Mouse (Mus musculus): ENCODE results near the gene Plac1. TPM values are rescaled to one million over a fixed set of nuclear protein-coding genes. Genes with fewer than 3 reads are reported as not detected.
A peak's percentile ranks its signal among the peaks of the same experiment; 100 is the strongest.

Plac1 gene
- polyA plus RNA-seq, 1 experiment from 2014 or later, result 1.8 TPM

DNA sequence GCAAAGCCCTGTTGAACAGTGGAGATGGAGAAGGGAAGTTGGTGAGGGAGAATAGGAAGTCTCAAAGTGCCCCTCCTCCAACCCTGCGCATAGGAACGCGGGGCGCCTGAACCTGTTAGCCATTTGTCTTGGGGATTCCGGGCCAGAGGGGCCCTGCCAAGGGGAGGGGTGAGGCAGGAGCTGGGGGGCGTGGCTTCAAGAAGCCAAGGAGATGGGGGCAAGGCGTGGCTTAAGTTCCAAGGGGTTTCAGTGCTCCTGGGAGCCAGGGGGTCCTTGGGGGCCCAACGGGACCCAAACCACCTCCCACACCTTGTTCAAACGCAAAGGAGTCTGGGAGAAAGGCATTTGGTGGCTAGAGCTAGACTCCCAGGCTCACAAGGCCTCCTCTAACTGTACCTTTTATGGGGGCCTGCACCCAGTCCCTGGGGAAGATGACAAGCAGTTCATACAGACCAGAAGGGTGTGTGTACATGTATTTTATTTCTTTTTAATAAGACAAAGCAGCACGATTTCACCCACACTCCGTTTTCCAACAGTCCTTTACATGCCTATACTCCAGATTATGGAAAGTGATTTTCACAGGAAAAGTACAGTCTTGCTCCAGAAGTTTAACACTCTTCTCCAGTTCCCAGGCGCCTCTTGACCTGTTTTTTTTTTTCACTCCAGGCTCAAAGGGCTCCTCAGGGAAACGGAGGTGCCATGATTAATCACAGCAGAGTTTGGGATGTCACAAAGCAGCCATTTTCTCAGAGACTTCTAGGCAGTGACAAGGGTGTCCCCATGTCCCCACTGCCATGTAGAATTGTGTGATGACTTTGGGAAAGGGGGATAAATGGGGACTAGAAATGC lies 187.0 kb downstream of the Plac1 start:
- 17% methylated on average over 13 of the region's 13 CpGs for WGBS
- H3K4me2 ChIP-seq (replicated peaks), result peak overlapping the region; percentile 36
- H3K36me3 ChIP-seq, result no peaks in the 10 kb centered on the region
- no peak for ATAC-seq (ENCODE audit: low FRiP score, low read depth)
- 0 out of 2 replicates have a peak overlapping the region, but pooled peaks have one; percentile 7 for H3K4me3 ChIP-seq
- H3K9ac ChIP-seq, result no peak overlapping the region
- no peaks in the 10 kb centered on the region for H3K9me3 ChIP-seq
- no peak overlapping the region for H3K27ac ChIP-seq
- H3K27me3 ChIP-seq (replicated peaks), result no peaks in the 10 kb centered on the region
- H3K4me1 ChIP-seq, result no peaks in the 10 kb centered on the region

DNA sequence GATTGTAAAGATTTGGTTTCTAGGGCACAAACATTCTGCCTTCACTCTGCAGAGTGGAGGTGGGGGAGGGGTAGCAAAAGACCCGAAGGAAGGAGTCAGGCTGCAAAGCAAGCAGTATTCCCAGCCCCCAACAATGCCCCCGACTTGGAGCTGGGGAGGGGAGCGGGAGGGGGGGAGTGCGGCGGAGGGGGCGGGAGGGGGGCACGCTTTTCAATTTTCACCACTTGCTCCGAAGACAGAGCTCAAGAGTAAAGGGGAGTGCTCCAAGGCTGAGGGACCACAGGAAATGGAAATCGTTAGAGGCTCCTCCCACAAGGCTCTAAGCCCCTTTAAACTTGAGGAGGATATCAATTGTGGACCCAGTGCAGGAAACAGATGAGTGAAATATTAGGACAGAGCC lies 189.6 kb downstream of the Plac1 start:
- Histone ChIP-seq H3K27me3 (replicated peaks) (no peaks in the 10 kb centered on the region), H3K9ac (no peak overlapping the region), H3K4me2 (replicated peaks) (peak overlapping the region; percentile 50), H3K9me3 (no peaks in the 10 kb centered on the region), H3K4me1 (no peaks in the 10 kb centered on the region), H3K4me3 (peak overlapping the region; percentile 9; the same call in 1 of the 2 replicates), H3K27ac (no peak overlapping the region), H3K36me3 (no peaks in the 10 kb centered on the region)
- no peak for ATAC-seq (ENCODE audit: low FRiP score, low read depth)
- 18% methylated on average over 9 of the region's 9 CpGs for WGBS

DNA sequence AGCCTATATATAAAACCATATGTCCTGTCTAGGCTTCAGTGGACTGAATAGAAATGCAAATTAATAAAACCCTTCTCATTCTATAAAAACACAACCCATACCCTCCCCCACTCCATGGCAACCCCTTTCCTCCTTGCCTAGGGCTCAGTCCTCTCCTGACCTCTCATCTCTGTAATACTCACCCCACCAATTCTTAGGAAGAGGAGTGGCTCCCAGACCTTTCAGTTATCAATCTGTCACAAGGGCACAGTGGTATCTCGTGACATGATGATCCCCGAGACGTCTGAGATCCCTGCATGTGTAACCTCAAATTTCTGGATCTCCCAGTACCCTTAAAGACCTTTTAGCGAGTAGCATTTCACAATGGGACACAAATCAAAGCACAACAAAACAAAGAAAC lies 190.7 kb downstream of the Plac1 start:
- no peaks in the 10 kb centered on the region for H3K9me3 ChIP-seq
- H3K9ac ChIP-seq, result no peak overlapping the region
- H3K4me1 ChIP-seq, result no peaks in the 10 kb centered on the region
- 32% methylated on average over 4 of the region's 4 CpGs for WGBS
- H3K36me3 ChIP-seq, result no peaks in the 10 kb centered on the region
- no peak overlapping the region for H3K4me2 ChIP-seq (replicated peaks)
- H3K27ac ChIP-seq, result no peak overlapping the region
- no peak for ATAC-seq (ENCODE audit: low FRiP score, low read depth)
- H3K27me3 ChIP-seq (replicated peaks), result no peaks in the 10 kb centered on the region
- H3K4me3 ChIP-seq, result no peak overlapping the region

DNA sequence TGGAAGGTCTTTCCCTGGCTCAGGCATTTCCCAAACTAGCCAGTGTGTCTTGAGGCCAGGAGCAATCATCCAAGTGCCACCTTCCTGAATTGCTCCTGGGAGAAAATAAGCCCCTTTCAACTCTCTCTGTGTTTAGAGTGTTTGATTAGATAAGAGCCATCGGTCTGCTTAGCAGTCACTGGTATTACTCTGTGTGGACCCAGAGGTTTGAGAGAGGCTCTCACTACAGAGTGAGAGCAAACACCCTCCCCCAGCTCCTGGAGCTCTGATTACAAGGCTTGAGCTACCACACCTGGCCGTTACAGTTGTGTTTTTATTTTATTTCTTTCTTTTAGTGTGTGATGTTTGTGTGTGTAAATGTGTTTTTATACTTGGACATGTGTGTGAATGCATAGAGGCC lies 193.0 kb downstream of the Plac1 start:
- no peak overlapping the region for H3K4me2 ChIP-seq (replicated peaks)
- H3K9me3 ChIP-seq, result no peaks in the 10 kb centered on the region
- no peaks in the 10 kb centered on the region for H3K36me3 ChIP-seq
- no peak overlapping the region for H3K9ac ChIP-seq
- no peak overlapping the region for H3K27ac ChIP-seq
- no peaks in the 10 kb centered on the region for H3K27me3 ChIP-seq (replicated peaks)
- no peak overlapping the region for H3K4me3 ChIP-seq
- ATAC-seq (ENCODE audit: low FRiP score, low read depth), result no peak
- no peaks in the 10 kb centered on the region for H3K4me1 ChIP-seq
- 52% methylated on average over 2 of the region's 2 CpGs for WGBS

DNA sequence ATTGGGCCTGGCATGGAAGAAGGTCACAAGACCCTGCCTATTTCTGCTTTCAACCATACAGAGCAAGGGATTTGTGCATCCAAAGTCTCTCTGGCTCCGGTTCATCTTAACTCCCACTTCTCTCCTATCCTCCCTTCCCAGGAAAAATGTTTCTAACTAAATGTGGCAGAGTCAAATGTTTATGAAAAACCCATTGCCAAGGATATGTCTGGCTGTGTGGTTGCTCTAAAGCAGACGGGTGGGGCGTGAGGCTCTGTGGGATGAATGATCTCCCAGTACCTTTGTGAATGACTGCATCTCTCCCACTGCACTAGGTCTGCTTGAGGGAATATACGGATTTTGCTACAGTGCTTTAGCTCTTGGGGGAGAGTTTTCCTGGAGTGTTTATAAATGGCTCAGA lies 193.9 kb downstream of the Plac1 start:
- H3K9me3 ChIP-seq, result no peaks in the 10 kb centered on the region
- H3K27ac ChIP-seq, result no peak overlapping the region
- H3K9ac ChIP-seq, result no peak overlapping the region
- H3K27me3 ChIP-seq (replicated peaks), result no peaks in the 10 kb centered on the region
- H3K4me3 ChIP-seq, result no peak overlapping the region
- H3K4me2 ChIP-seq (replicated peaks), result no peak overlapping the region
- H3K4me1 ChIP-seq, result no peaks in the 10 kb centered on the region
- no peaks in the 10 kb centered on the region for H3K36me3 ChIP-seq
- ATAC-seq (ENCODE audit: low FRiP score, low read depth), result no peak
- WGBS, result 75% methylated on average over 4 of the region's 4 CpGs

DNA sequence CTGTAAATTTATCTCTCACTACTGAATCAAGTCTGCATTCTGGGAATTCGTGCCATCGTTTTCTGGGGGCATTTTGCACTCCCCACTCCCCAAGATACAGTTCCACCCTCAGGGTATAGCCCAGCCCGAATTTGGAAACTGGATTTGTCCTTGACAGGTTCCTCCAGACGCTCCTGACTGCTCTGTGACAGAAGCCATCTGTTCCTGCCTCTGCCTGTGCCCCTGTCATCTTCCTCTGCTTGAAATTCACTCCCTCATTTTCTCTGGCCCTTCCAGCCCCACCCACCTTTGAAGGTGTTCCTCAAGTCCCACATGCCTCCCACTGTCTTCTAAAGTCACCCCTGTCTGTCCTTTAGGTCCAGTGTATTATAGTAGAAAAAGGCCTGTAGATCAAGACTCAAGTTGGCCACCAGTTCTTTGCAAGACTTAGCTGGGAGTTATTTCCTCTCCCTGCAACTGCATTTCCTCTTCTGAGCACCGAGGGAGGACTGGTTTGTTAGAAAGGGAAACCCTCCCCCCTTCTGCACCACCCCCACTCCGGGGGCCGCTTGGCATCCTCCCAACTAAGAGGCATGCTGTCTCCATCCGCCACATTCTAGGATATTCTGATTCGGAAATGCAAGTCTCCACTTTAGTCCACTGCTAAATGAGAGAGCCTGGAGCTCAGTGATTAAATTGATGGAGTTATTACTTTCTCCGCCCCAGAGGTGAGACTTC lies 194.6 kb downstream of the Plac1 start:
- Histone ChIP-seq H3K27me3 (replicated peaks) (no peaks in the 10 kb centered on the region), H3K36me3 (no peaks in the 10 kb centered on the region), H3K27ac (no peak overlapping the region), H3K4me3 (no peak overlapping the region), H3K4me2 (replicated peaks) (no peak overlapping the region), H3K9me3 (no peaks in the 10 kb centered on the region), H3K9ac (no peak overlapping the region), H3K4me1 (no peaks in the 10 kb centered on the region)
- 61% methylated on average over 10 of the region's 10 CpGs for WGBS
- no peak for ATAC-seq (ENCODE audit: low FRiP score, low read depth)

DNA sequence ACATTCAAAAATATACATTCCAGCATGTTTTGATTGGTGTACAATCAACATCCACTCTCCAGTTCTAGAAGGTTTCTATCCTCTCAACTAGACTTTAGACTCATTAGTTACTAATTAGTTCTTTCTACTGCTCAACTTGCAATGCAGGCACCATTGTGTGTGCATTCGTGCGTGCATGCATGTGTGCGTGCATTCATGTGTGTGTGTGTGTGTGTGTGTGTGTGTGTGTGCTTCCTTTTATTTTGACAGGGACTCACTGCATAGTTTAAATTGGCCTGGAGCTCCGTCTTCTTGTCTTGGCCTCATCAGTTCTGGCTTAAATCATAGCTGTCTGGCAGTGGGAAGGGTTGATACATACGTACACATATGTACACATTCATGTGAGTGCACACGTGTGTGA lies 198.9 kb downstream of the Plac1 start:
- Histone ChIP-seq H3K9me3 (no peaks in the 10 kb centered on the region), H3K9ac (no peak overlapping the region), H3K4me1 (no peaks in the 10 kb centered on the region), H3K36me3 (no peaks in the 10 kb centered on the region), H3K4me3 (no peak overlapping the region), H3K4me2 (replicated peaks) (no peak overlapping the region), H3K27ac (no peak overlapping the region), H3K27me3 (replicated peaks) (no peaks in the 10 kb centered on the region)
- WGBS, result 83% methylated on average over 6 of the region's 6 CpGs
- no peak for ATAC-seq (ENCODE audit: low FRiP score, low read depth)

DNA sequence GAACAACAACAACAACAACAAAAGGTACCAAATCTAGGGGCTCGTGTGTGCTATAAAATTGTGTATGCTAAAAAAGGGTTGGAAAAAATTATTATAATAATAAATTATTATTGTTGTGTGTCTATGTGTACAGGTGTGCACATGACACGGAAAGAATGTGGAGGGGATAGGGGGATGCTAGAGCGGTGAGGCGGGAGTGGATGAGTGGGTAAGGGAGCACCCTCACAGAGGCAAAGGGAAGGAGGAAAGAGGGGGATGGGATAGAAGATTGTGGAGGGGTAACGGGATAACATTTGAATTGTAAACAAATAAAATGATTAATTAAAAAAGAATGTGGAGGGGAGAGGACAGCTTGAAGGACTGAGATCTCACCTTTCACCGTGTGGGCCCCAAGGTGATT lies 199.8 kb downstream of the Plac1 start:
- Histone ChIP-seq H3K4me3 (no peak overlapping the region), H3K9me3 (no peaks in the 10 kb centered on the region), H3K36me3 (no peaks in the 10 kb centered on the region), H3K4me2 (replicated peaks) (no peak overlapping the region), H3K9ac (no peak overlapping the region), H3K4me1 (no peaks in the 10 kb centered on the region), H3K27me3 (replicated peaks) (no peaks in the 10 kb centered on the region), H3K27ac (no peak overlapping the region)
- WGBS, result 91% methylated on average over 6 of the region's 6 CpGs
- no peak for ATAC-seq (ENCODE audit: low FRiP score, low read depth)

DNA sequence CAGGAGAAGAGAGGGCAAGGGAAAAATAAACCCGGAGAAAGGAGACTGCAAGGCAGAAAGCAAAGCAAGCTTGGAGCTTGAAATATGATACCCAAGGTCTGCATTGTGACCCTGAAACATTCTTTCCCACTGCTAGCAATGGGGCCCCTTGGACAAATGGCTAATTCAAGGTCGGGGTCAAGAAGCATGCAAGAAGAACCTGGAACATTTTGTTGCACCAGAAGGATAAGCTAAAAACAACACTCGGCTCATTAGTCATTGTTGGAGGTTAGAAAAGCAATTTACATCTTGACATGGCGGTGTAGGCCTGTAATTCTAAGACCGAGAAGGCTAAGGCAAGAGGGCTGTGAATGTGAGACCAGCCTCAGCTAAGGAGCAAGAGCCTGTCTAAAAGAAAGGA lies 200.3 kb downstream of the Plac1 start:
- H3K4me2 ChIP-seq (replicated peaks), result no peak overlapping the region
- no peak overlapping the region for H3K27ac ChIP-seq
- H3K36me3 ChIP-seq, result no peaks in the 10 kb centered on the region
- no peaks in the 10 kb centered on the region for H3K9me3 ChIP-seq
- H3K27me3 ChIP-seq (replicated peaks), result no peaks in the 10 kb centered on the region
- 43% methylated on average over 5 of the region's 5 CpGs for WGBS
- H3K4me3 ChIP-seq, result no peak overlapping the region
- no peak for ATAC-seq (ENCODE audit: low FRiP score, low read depth)
- no peaks in the 10 kb centered on the region for H3K4me1 ChIP-seq
- no peak overlapping the region for H3K9ac ChIP-seq

DNA sequence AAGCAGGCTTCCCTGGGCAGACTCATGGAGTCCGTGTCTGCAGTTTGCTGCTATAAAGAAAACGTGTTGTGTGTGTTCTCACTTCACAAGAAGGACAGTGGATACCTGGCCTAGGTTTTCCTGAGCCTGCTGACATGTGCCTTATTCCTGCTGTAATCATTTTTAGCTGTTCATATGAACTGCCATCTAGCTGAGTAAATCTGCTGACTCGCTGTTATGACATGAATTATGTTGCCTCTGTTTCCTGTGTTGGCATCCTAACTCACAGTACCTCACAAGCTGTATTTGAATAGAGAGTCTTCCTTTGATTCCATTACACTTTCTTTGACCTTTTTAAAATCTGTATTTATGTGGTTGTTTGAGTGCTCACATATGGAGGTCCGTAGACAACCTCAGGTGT lies 201.7 kb downstream of the Plac1 start:
- no peaks in the 10 kb centered on the region for H3K36me3 ChIP-seq
- H3K9me3 ChIP-seq, result no peaks in the 10 kb centered on the region
- 76% methylated on average over 4 of the region's 4 CpGs for WGBS
- no peak overlapping the region for H3K4me3 ChIP-seq
- H3K9ac ChIP-seq, result no peak overlapping the region
- H3K27me3 ChIP-seq (replicated peaks), result no peaks in the 10 kb centered on the region
- H3K4me2 ChIP-seq (replicated peaks), result no peak overlapping the region
- H3K4me1 ChIP-seq, result no peaks in the 10 kb centered on the region
- ATAC-seq (ENCODE audit: low FRiP score, low read depth), result no peak
- H3K27ac ChIP-seq, result no peak overlapping the region

DNA sequence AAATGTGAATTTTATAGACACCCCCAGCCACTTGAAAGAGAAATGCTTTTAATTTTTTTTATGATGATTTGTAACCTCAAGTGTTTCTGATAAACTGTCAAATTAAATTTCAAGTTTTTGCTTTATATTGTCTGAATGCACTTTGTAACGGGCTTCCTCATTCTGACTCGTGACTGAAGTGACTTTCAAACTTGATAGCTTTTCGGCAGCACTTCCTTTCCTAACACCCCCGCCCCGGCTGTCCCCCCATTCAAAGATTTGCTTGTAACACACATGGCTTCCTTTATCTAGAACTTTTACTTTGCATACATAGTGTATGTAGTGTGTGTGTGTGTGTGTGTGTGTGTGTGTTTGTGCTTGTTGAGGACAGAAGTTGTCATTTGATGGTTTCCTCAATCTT lies 210.4 kb downstream of the Plac1 start:
- Histone ChIP-seq H3K9ac (no peak overlapping the region), H3K4me3 (no peak overlapping the region), H3K4me2 (replicated peaks) (no peak overlapping the region), H3K36me3 (no peaks in the 10 kb centered on the region), H3K9me3 (no peaks in the 10 kb centered on the region), H3K27ac (no peak overlapping the region), H3K27me3 (replicated peaks) (no peaks in the 10 kb centered on the region), H3K4me1 (no peaks in the 10 kb centered on the region)
- 71% methylated on average over 5 of the region's 5 CpGs for WGBS
- no peak for ATAC-seq (ENCODE audit: low FRiP score, low read depth)

DNA sequence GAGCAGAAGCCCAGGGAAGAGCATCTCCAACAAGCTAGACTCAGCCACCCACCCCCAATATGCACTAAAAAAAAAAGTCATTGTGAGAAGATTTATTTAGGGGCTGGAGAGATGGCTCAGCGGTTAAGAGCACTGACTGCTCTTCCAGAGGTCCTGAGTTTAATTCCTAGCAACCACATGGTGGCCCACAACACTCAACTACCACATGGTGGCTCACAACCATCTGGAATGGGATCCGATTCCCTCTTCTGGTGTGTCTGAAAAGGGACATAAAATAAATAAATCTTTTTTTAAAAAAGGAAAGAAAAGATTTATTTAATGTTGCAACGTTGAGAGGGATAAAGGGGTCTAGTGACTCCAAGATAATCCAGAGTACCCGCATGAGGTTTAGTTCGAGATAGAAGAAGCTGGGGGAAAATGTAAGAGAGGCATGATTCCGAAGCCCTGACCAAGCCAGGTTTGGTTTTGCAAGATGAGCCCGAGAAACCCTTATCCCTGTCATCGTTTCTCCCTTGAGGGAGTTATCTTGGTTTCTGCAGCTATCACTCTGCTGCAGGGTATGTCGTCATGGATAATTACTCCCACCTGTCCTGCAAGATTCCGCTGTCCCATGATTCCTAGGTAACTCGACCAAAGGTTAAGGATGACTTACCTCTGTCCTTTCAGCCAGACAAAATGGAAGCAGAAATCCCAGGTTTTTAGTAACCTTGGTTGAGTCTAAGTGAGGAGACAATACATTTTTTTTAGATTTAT lies 214.3 kb downstream of the Plac1 start:
- Histone ChIP-seq H3K36me3 (no peaks in the 10 kb centered on the region), H3K9me3 (no peaks in the 10 kb centered on the region), H3K4me3 (no peak overlapping the region), H3K4me2 (replicated peaks) (no peak overlapping the region), H3K4me1 (no peaks in the 10 kb centered on the region), H3K27ac (no peak overlapping the region), H3K27me3 (replicated peaks) (no peaks in the 10 kb centered on the region), H3K9ac (no peak overlapping the region)
- no peak for ATAC-seq (ENCODE audit: low FRiP score, low read depth)
- WGBS, result 67% methylated on average over 11 of the region's 11 CpGs
